Comparison of ENCODE assay signal across 7 mouse cellular contexts in the genomic region with DNA sequence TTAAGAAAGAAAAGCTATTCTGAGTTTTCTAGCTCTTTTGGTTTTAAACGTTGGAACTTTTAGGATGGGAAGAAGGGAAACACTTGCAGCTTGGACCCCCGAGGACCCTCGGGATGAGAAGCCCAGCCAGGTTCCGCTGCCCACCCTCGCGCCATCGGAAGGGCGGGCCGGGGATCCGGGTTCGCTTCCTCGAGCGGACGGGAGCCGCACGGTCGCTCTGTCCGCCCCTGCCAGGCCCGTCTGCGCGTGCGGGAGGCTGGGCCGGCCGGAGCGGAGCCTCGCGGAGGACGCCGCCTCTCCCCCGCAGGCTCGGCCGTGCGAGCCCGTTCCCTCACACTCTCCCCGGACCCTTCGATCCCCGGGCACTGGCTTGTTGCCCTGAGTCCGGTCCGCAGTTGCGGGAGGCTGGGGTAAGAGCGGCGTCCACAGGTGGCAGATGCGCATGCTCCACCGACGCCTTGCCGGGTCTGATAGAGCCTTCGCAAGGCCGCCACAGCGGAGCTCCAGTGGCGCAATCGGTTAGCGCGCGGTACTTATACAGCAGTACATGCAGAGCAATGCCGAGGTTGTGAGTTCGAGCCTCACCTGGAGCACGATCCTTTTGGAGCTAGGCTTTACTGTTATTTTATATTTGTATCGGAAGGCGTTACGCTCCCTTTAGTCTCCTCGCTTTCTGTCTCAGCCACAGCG. TPM values are rescaled to one million over a fixed set of nuclear protein-coding genes. Genes with fewer than 3 reads are reported as not detected.
A peak's percentile ranks its signal among the peaks of the same experiment; 100 is the strongest.
DNase-seq lines count a peak whose midpoint lies in the region; ATAC-seq lines count a peak whose summit lies in the region.

No protein-coding gene starts in this region.

- 0% methylated on average over 56 of the region's 62 CpGs for WGBS in intestine, embryonic 16.5 days
- under 1% methylated on average over 62 of the region's 62 CpGs for WGBS in midbrain, embryonic 11.5 days

- DNase-seq in adrenal gland, adult 18-20 months (ENCODE audit: low spot score in 2 of 2), result peak; percentile 99 to 100
- peak; percentile 92 for DNase-seq in embryo, embryonic 11 days
- DNase-seq in gastrocnemius, postnatal 36 days, result peak; percentile 91 to 99
- peak; percentile 98 for DNase-seq in left cerebral cortex, postnatal 36 days (ENCODE audit: low spot score in 2 of 2)
- peak; percentile 100 for DNase-seq in midbrain, embryonic 11.5 days (ENCODE audit: low spot score, missing footprints)
- DNase-seq in skeletal muscle tissue, adult 2 months (ENCODE audit: low read depth, low spot score), result peak; percentile 97

- no peaks in the 10 kb centered on the region for H3K36me3 ChIP-seq in intestine, embryonic 16.5 days (ENCODE audit: control insufficient read depth, insufficient read depth, low read length)
- no peaks in the 10 kb centered on the region for H3K36me3 ChIP-seq in midbrain, embryonic 11.5 days (ENCODE audit: control insufficient read depth, insufficient read depth, low read length)

- H3K27ac ChIP-seq in intestine, embryonic 16.5 days (ENCODE audit: low read length), result peak overlapping the region; percentile 91
- H3K27ac ChIP-seq in midbrain, embryonic 11.5 days (ENCODE audit: low read depth, low read length), result peak overlapping the region; percentile 15; the same call in 1 of the 2 replicates

- no peaks in the 10 kb centered on the region for H3K27me3 ChIP-seq in intestine, embryonic 16.5 days (replicated peaks; ENCODE audit: control insufficient read depth, insufficient read depth, low read length)
- no peaks in the 10 kb centered on the region; the same call in 1 of the 2 replicates for H3K27me3 ChIP-seq in midbrain, embryonic 11.5 days (ENCODE audit: control insufficient read depth, insufficient read depth, low read length)

- peaks cover 3% of the 10 kb centered on the region; the same call in 1 of the 2 replicates for H3K4me1 ChIP-seq in intestine, embryonic 16.5 days (ENCODE audit: control insufficient read depth, insufficient read depth, low read length)
- 0 out of 2 replicates have a peak, but pooled peaks cover 2% of the 10 kb centered on the region for H3K4me1 ChIP-seq in midbrain, embryonic 11.5 days (ENCODE audit: control insufficient read depth, insufficient read depth, low read length)

- intact Hi-C loops in gastrocnemius, postnatal 36 days (cut with DNase I), result no loop called here
- intact Hi-C loops in left cerebral cortex, postnatal 36 days (cut with DNase I), result no loop called here

- peak overlapping the region; percentile 71 for H3K4me2 ChIP-seq in intestine, embryonic 16.5 days (ENCODE audit: low read depth, low read length)
- peak overlapping the region; percentile 62 for H3K4me2 ChIP-seq in midbrain, embryonic 11.5 days

- H3K9me3 ChIP-seq in intestine, embryonic 16.5 days (ENCODE audit: control insufficient read depth, low read length), result no peaks in the 10 kb centered on the region
- H3K9me3 ChIP-seq in midbrain, embryonic 11.5 days (ENCODE audit: control insufficient read depth, low read length), result no peaks in the 10 kb centered on the region

- peak; percentile 95 for ATAC-seq in intestine, embryonic 16.5 days
- peak; percentile 95 for ATAC-seq in midbrain, embryonic 11.5 days (ENCODE audit: low FRiP score)

- peak overlapping the region; percentile 89 for H3K9ac ChIP-seq in intestine, embryonic 16.5 days (ENCODE audit: low read depth, low read length)
- peak overlapping the region; percentile 72 for H3K9ac ChIP-seq in midbrain, embryonic 11.5 days (ENCODE audit: low read length)

- peak overlapping the region; percentile 79 for H3K4me3 ChIP-seq in intestine, embryonic 16.5 days (ENCODE audit: low read length)
- H3K4me3 ChIP-seq in midbrain, embryonic 11.5 days (ENCODE audit: low read depth, low read length), result peak overlapping the region; percentile 54

RNA-seq across cellular contexts. Expression of a gene that starts 13.8 kb away (rescaled TPM):
- 1 to 10 TPM in 1 of 2 experiments, under 1 TPM in 1; 0.56 to 1.6 TPM for total RNA-seq in adrenal gland, adult 18-20 months (2021)
- total RNA-seq in gastrocnemius, postnatal 36 days (2021), result not detected
- 1.5 and 2.3 TPM in 2 replicates for polyA plus RNA-seq in intestine, embryonic 16.5 days (2015; fragmentation: Nextera tagmentation; extraction: Ambion mirVana)
- total RNA-seq in left cerebral cortex, postnatal 36 days (2021), result under 1 TPM in 1 of 2 experiments, not detected in 1; 0.25 TPM
- polyA plus RNA-seq in midbrain, embryonic 11.5 days (2014; fragmentation: Nextera tagmentation; extraction: Ambion mirVana), result 0.22 TPM in 1 of 2 replicates, not detected in the other

Comparison
In these comparisons a context has a peak if more than half of its experiments do, and no peak if none do; other contexts are left out.
1. Peak in every context shown above with its lines: DNase-seq, ATAC-seq, H3K4me3 ChIP-seq and H3K27ac ChIP-seq.